Mouse (Mus musculus) stomach, embryonic 16.5 days (tissue): Measurements from ENCODE around the gene Spast. TPM values are rescaled to one million over a fixed set of nuclear protein-coding genes. Genes with fewer than 3 reads are reported as not detected.

ENCODE experiments used
- ATAC-seq: fragments of 200-750 bp; cut with Nextera tagmentation; 2 replicates; pipeline ENCODE4 v1.8.0; 2017; ENCODE audit warnings: moderate number of reproducible peaks, moderate TSS enrichment; ENCODE audit not compliant: insufficient read depth, low FRiP score
- H3K27ac ChIP-seq: fragments of 300-500 bp; sonication (generic); 2 replicates; pipeline ENCODE4 v1.5.1; 2014; ENCODE audit warnings: low read length
- H3K27me3 ChIP-seq: fragments of 300-500 bp; sonication (generic); 2 replicates; pipeline ENCODE4 v1.6.1; 2014; ENCODE audit warnings: low read length, control low read depth, mixed read lengths; ENCODE audit not compliant: control insufficient read depth, insufficient read depth
- H3K36me3 ChIP-seq: fragments of 300-500 bp; sonication (generic); 2 replicates; pipeline ENCODE4 v1.6.1; 2014; ENCODE audit warnings: low read length; ENCODE audit not compliant: control insufficient read depth, insufficient read depth
- H3K4me1 ChIP-seq: fragments of 300-500 bp; sonication (generic); 2 replicates; pipeline ENCODE4 v1.6.1; 2014; ENCODE audit warnings: low read length, control low read depth, mixed read lengths; ENCODE audit not compliant: control insufficient read depth, insufficient read depth
- H3K4me2 ChIP-seq: fragments of 300-500 bp; sonication (generic); 2 replicates; pipeline ENCODE4 v1.6.1; 2014; ENCODE audit warnings: low read depth, low read length, mixed read lengths
- H3K4me3 ChIP-seq: fragments of 300-500 bp; sonication (generic); replicated peaks from 2 replicates; pipeline ENCODE4 v1.5.1; 2014; ENCODE audit warnings: mild to moderate bottlenecking, low read length
- H3K9ac ChIP-seq: fragments of 300-500 bp; sonication (generic); 2 replicates; pipeline ENCODE4 v1.6.1; 2014; ENCODE audit warnings: low read length
- H3K9me3 ChIP-seq: fragments of 300-500 bp; sonication (generic); replicated peaks from 2 replicates; pipeline ENCODE4 v1.6.1; 2016; ENCODE audit warnings: low read length, control low read depth; ENCODE audit not compliant: control insufficient read depth
- WGBS: fragments of 180-500 bp; shearing (Covaris S2); extraction: QIAGEN DNeasy Blood & Tissue Kit; methylation state at CpG from one replicate; pipeline ENCODE4 v1.1.7; 2014; 5-methylcytosine and 5-hydroxymethylcytosine counted together
- polyA plus RNA-seq: library from polyadenylated mRNA; unstranded; fragments of >200 nt; fragmentation: Nextera tagmentation; extraction: Ambion mirVana; gene quantifications from 2 replicates; pipeline ENCODE4 v1.2.1, GENCODE M21; 2015

Gene Spast
- polyA plus RNA-seq, 1 experiment from 2014 or later, result 11.7 TPM

- Histone ChIP-seq H3K4me2 (no peak overlapping the region), H3K9me3 (no peaks in the 10 kb centered on the region), H3K9ac (no peak overlapping the region), H3K36me3 (peaks cover 18% of the 10 kb centered on the region), H3K27me3 (no peaks in the 10 kb centered on the region), H3K4me3 (no peak overlapping the region), H3K4me1 (no peaks in the 10 kb centered on the region), H3K27ac (no peak overlapping the region)
- 64% methylated on average over 4 of the region's 4 CpGs for WGBS
- ATAC-seq, result no peak
These were observed 70.9 kb downstream of the Spast start for GRCm38 (mm10) chr17:74409722-74410121.

GRCm38 (mm10) chr17:74413324-74413723, 74.5 kb downstream of the Spast start:
- H3K36me3 ChIP-seq, result peaks cover 13% of the 10 kb centered on the region; the same call in 1 of the 2 replicates
- no peaks in the 10 kb centered on the region for H3K27me3 ChIP-seq
- WGBS, result 87% methylated on average over 8 of the region's 8 CpGs
- H3K4me1 ChIP-seq, result no peaks in the 10 kb centered on the region
- ATAC-seq, result no peak
- no peaks in the 10 kb centered on the region for H3K9me3 ChIP-seq
- no peak overlapping the region for H3K4me3 ChIP-seq
- H3K4me2 ChIP-seq, result no peak overlapping the region
- no peak overlapping the region for H3K9ac ChIP-seq
- H3K27ac ChIP-seq, result no peak overlapping the region

- Histone ChIP-seq H3K4me2 (no peak overlapping the region), H3K4me1 (no peaks in the 10 kb centered on the region), H3K27ac (no peak overlapping the region), H3K9ac (no peak overlapping the region), H3K4me3 (no peak overlapping the region), H3K9me3 (no peaks in the 10 kb centered on the region), H3K36me3 (peaks cover 13% of the 10 kb centered on the region; the same call in 1 of the 2 replicates), H3K27me3 (no peaks in the 10 kb centered on the region)
- WGBS, result 69% methylated on average over 1 of the region's 1 CpGs
- ATAC-seq, result no peak
These were observed 75.9 kb downstream of the Spast start for GRCm38 (mm10) chr17:74414671-74415070.

GRCm38 (mm10) chr17:74416841-74417360, 78.1 kb downstream of the Spast start:
- H3K36me3 ChIP-seq, result peaks cover 21% of the 10 kb centered on the region; the same call in 1 of the 2 replicates
- no peak overlapping the region for H3K9ac ChIP-seq
- 87% methylated on average over 8 of the region's 8 CpGs for WGBS
- H3K4me1 ChIP-seq, result no peaks in the 10 kb centered on the region
- H3K4me2 ChIP-seq, result no peak overlapping the region
- no peak overlapping the region for H3K27ac ChIP-seq
- no peaks in the 10 kb centered on the region for H3K27me3 ChIP-seq
- H3K9me3 ChIP-seq, result no peaks in the 10 kb centered on the region
- no peak for ATAC-seq
- no peak overlapping the region for H3K4me3 ChIP-seq

GRCm38 (mm10) chr17:74418171-74418570, 79.4 kb downstream of the Spast start:
- no peak overlapping the region for H3K4me3 ChIP-seq
- H3K4me1 ChIP-seq, result no peaks in the 10 kb centered on the region
- H3K9ac ChIP-seq, result no peak overlapping the region
- WGBS, result 43% methylated on average over 4 of the region's 4 CpGs
- H3K27ac ChIP-seq, result no peak overlapping the region
- ATAC-seq, result no peak
- H3K36me3 ChIP-seq, result peaks cover 17% of the 10 kb centered on the region
- H3K27me3 ChIP-seq, result no peaks in the 10 kb centered on the region
- no peak overlapping the region for H3K4me2 ChIP-seq
- H3K9me3 ChIP-seq, result no peaks in the 10 kb centered on the region

- Histone ChIP-seq H3K9me3 (no peaks in the 10 kb centered on the region), H3K36me3 (peaks cover 19% of the 10 kb centered on the region), H3K27me3 (no peaks in the 10 kb centered on the region), H3K4me3 (no peak overlapping the region), H3K4me2 (no peak overlapping the region), H3K4me1 (no peaks in the 10 kb centered on the region), H3K27ac (no peak overlapping the region), H3K9ac (no peak overlapping the region)
- WGBS, result 67% methylated on average over 2 of the region's 2 CpGs
- no peak for ATAC-seq
These were observed 81.9 kb downstream of the Spast start for GRCm38 (mm10) chr17:74420656-74421055.

- 89% methylated on average over 12 of the region's 12 CpGs for WGBS
- Histone ChIP-seq H3K36me3 (peaks cover 21% of the 10 kb centered on the region), H3K4me1 (no peaks in the 10 kb centered on the region), H3K9me3 (no peaks in the 10 kb centered on the region), H3K9ac (no peak overlapping the region), H3K27me3 (no peaks in the 10 kb centered on the region), H3K27ac (no peak overlapping the region), H3K4me3 (no peak overlapping the region), H3K4me2 (no peak overlapping the region)
- ATAC-seq, result no peak
These were observed 85.7 kb downstream of the Spast start for GRCm38 (mm10) chr17:74424401-74425005.

GRCm38 (mm10) chr17:74430074-74430473, 91.3 kb downstream of the Spast start:
- Histone ChIP-seq H3K27me3 (no peaks in the 10 kb centered on the region), H3K27ac (no peak overlapping the region), H3K4me2 (no peak overlapping the region), H3K4me1 (0 out of 2 replicates have a peak, but pooled peaks cover 5% of the 10 kb centered on the region), H3K4me3 (no peak overlapping the region), H3K9me3 (no peaks in the 10 kb centered on the region), H3K36me3 (0 out of 2 replicates have a peak, but pooled peaks cover 4% of the 10 kb centered on the region), H3K9ac (no peak overlapping the region)
- ATAC-seq, result peak; percentile 77; the same call in 1 of the 2 replicates
- WGBS, result 62% methylated on average over 8 of the region's 8 CpGs

- Histone ChIP-seq H3K4me3 (no peak overlapping the region), H3K4me1 (0 out of 2 replicates have a peak, but pooled peaks cover 5% of the 10 kb centered on the region), H3K27ac (no peak overlapping the region), H3K4me2 (no peak overlapping the region), H3K36me3 (0 out of 2 replicates have a peak, but pooled peaks cover 4% of the 10 kb centered on the region), H3K9ac (no peak overlapping the region), H3K9me3 (no peaks in the 10 kb centered on the region), H3K27me3 (no peaks in the 10 kb centered on the region)
- ATAC-seq, result 0 out of 2 replicates have a peak, but pooled peaks have one; percentile 31
- WGBS, result 74% methylated on average over 13 of the region's 13 CpGs
These were observed 92.7 kb downstream of the Spast start for GRCm38 (mm10) chr17:74431481-74431880.
